Mouse (Mus musculus) testis, adult 2 months (tissue): ENCODE measurements around the gene Adora2a.
"Not testable (repeated sequence)": the region's sequence is repeated elsewhere in the genome, so short reads cannot be mapped to it uniquely, and the experiment has no call there.

ENCODE experiments used
- CTCF ChIP-seq: fragments of 200-500 bp; IDR thresholded peaks from 2 replicates; pipeline ENCODE4 v1.5.1; 2012; ENCODE audit warnings: low read depth, mild to moderate bottlenecking, inconsistent platforms, low read length, moderate library complexity; ENCODE audit not compliant: control insufficient read depth, insufficient read depth, insufficient replicate concordance
- POLR2A ChIP-seq: fragments of 200-500 bp; IDR thresholded peaks from 2 replicates; pipeline ENCODE4 v1.6.1; 2012; ENCODE audit warnings: low read depth, mild to moderate bottlenecking, inconsistent platforms, low read length, moderate library complexity; ENCODE audit not compliant: control insufficient read depth

DNA sequence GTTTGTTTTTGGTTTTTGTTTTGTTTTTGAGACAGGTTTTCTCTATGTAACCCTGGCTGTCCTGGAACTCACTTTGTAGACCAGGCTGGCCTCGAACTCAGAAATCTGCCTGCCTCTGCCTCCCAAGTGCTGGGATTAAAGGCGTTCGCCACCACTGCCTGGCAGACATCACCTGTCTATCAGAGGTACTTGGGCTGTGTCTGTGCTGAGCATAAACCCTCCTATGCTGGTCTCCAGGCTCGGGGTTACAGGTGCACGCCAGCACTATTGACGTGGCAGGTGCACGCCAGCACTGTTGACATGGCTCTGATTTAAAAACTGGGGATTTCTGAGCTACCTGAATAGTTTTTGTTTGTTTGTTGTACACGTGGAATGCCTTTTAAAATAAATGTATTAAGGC, 24.5 kb upstream of the Adora2a start:
- not testable (repeated sequence) for TF ChIP-seq CTCF, POLR2A
